Mouse (Mus musculus): Measurements from ENCODE around the gene Kcnk6. TPM values are rescaled to one million over a fixed set of nuclear protein-coding genes. Genes with fewer than 3 reads are reported as not detected.

Kcnk6 gene
- polyA plus RNA-seq, 1 experiment from 2014 or later, result 1.2 TPM

Other genes starting within 250 kb of the Kcnk6 start
- 1.8 and 2.2 TPM in 2 replicates for gene Ryr1, start 107.3 kb downstream of the Kcnk6 start, polyA plus RNA-seq (2016; fragmentation: Nextera tagmentation; extraction: Ambion mirVana)
- 0.60 and 0.70 TPM in 2 replicates for gene Rasgrp4, start 97.7 kb downstream of the Kcnk6 start, polyA plus RNA-seq (2016; fragmentation: Nextera tagmentation; extraction: Ambion mirVana)
- gene Fam98c, start 76.3 kb downstream of the Kcnk6 start, polyA plus RNA-seq (2016; fragmentation: Nextera tagmentation; extraction: Ambion mirVana), result 10.7 and 11.2 TPM in 2 replicates
- 0.29 and 0.38 TPM in 2 replicates for gene Ggn, start 62.3 kb downstream of the Kcnk6 start, polyA plus RNA-seq (2016; fragmentation: Nextera tagmentation; extraction: Ambion mirVana)
- gene Spred3, start 62.1 kb downstream of the Kcnk6 start, polyA plus RNA-seq (2016; fragmentation: Nextera tagmentation; extraction: Ambion mirVana), result 2.7 and 3.3 TPM in 2 replicates
- 321 and 323 TPM in 2 replicates for gene Psmd8, start 51.8 kb downstream of the Kcnk6 start, polyA plus RNA-seq (2016; fragmentation: Nextera tagmentation; extraction: Ambion mirVana)
- gene Catsperg1, start 18.5 kb downstream of the Kcnk6 start, polyA plus RNA-seq (2016; fragmentation: Nextera tagmentation; extraction: Ambion mirVana), result 0.06 and 0.45 TPM in 2 replicates
- gene Yif1b, start 5.8 kb upstream of the Kcnk6 start, polyA plus RNA-seq (2016; fragmentation: Nextera tagmentation; extraction: Ambion mirVana), result 99.8 and 103 TPM in 2 replicates
- gene 2200002D01Rik, start 16.0 kb upstream of the Kcnk6 start, polyA plus RNA-seq (2016; fragmentation: Nextera tagmentation; extraction: Ambion mirVana), result 2.6 and 3.4 TPM in 2 replicates
- gene Spint2, start 49.4 kb upstream of the Kcnk6 start, polyA plus RNA-seq (2016; fragmentation: Nextera tagmentation; extraction: Ambion mirVana), result 58.8 and 71.8 TPM in 2 replicates
- gene Ppp1r14a, start 56.8 kb upstream of the Kcnk6 start, polyA plus RNA-seq (2016; fragmentation: Nextera tagmentation; extraction: Ambion mirVana), result 5.4 and 6.1 TPM in 2 replicates
- 24.0 and 32.9 TPM in 2 replicates for gene Dpf1, start 71.4 kb upstream of the Kcnk6 start, polyA plus RNA-seq (2016; fragmentation: Nextera tagmentation; extraction: Ambion mirVana)

Data from limb, embryonic 10.5 days (tissue).